Mouse (Mus musculus): ENCODE results near the gene Adpgk.
A peak's percentile ranks its signal among the peaks of the same experiment; 100 is the strongest.

Gene Adpgk

DNA sequence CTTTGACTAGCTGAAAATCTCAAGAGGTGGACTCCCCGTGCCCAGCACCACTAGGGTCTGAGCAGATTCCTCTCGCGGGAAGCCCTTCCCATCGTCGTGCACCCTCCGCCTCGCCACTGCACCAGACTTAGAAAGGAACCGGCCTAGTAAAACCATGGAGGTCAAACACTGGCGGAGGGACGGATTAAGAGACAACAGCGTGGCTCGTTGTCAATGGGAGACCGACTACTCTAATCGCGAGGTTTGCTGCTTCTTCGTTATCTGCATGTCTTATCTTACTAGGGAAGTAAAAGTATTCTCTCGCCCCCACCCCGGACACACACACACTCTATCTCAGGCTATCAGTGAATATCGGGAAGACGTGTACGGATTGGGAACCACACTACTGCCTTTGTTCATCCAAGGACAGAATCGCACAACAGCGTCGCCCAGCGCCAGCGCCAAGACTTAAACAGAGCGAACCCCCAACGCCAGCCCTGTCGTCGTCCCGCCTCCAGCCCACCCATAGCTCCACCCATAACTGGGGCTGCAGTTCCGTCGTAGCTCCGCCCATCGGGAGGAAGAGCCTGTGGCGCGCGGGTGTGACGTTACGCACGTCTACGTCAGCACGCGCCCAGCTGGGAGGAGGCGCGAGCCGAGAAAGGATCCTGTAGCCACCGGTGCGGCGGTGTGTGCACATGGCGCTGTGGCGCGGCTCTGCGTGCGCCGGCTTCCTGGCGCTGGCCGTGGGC, at the start of gene Adpgk:
Adpgk (plus strand) TSS at position 602 of the 731 bp plus-strand sequence.
- DNase-seq (ENCODE audit: extremely low spot score), result peak; percentile 99

DNA sequence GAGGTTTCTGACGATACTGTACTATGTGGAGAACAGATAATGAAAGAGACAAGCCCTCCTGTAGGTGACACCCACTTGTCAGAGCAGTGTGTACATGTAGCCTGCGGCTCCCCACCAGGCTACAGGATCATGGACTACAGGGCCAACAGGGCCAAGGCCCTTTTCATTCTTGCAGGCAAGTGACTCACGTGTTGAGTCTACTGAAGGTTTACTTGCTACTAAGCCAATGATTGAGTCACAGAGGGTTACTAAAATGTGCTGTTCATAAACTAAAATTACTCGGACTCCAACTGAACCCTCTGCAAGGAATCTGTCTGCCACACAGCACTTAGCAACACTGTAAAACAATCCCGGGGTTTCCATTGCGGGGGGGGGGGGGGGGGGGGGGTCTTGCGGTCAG, 46.2 kb upstream of the Adpgk start:
- no peak for DNase-seq (ENCODE audit: extremely low spot score)

DNA sequence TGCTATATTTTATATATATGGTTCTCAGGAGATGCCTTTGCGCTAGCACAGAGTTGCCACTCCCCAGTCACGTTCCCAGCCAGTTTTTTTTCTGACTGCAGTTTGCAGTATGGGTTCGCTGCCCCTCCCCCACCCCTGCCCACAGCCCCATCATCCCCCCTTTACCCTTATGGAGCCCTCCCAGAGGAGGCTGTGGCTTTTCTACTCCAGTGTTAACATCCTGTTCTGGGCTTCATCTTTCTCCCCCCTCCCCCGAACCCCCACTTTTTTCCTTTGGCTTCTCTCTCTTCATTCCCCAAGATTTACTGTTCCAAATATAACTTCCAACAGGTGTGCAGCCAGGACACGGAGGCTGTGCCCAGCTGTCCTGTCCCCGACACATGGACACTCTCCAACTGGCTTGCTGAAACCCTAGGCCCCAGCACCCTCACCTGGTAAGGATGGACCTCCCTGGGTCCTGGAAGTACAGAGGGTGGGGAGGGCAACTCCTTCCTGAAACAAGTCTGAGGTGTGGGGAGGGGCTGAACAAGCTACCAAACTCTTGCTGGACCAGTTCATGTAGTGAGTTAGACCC, 44.8 kb upstream of the Adpgk start:
- DNase-seq (ENCODE audit: extremely low spot score), result no peak

DNA sequence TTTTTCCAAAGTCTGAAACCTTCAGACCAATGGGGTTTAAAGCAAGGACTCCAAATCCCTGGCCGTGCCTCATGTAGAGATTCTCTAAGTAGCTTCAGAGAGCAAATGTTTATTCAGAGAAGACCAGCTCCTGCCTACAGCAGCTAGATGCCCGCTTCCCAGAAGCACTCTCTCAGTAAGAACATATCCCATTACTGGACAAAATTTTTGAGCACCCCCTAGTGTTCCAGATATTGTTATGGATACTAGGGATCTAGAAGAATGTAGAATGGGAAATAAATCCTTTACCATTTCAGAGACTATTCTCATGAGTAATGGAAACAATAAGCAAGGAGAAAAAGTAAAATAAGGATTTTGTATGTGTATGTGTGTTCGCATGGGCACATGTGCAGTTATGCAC, 42.0 kb upstream of the Adpgk start:
- DNase-seq (ENCODE audit: extremely low spot score), result no peak

DNA sequence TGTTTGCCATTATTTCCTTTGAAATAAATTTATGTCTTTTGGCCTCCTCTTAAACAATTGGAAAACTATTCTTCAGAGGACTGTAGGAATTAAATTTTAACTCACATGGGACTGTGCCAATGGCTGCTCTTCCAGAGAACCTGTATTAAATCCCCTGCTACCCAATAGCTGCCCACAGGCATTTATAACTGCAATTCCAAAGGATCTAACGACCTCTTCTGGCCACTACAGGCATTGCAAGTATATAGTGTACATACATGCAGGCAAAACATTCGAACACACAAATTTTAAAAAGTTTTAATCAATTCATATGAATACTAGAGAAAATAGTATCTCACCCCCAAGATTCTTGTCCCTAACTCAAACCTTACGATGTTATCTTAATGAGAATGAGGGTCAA, 41.1 kb upstream of the Adpgk start:
- DNase-seq (ENCODE audit: extremely low spot score), result no peak

DNA sequence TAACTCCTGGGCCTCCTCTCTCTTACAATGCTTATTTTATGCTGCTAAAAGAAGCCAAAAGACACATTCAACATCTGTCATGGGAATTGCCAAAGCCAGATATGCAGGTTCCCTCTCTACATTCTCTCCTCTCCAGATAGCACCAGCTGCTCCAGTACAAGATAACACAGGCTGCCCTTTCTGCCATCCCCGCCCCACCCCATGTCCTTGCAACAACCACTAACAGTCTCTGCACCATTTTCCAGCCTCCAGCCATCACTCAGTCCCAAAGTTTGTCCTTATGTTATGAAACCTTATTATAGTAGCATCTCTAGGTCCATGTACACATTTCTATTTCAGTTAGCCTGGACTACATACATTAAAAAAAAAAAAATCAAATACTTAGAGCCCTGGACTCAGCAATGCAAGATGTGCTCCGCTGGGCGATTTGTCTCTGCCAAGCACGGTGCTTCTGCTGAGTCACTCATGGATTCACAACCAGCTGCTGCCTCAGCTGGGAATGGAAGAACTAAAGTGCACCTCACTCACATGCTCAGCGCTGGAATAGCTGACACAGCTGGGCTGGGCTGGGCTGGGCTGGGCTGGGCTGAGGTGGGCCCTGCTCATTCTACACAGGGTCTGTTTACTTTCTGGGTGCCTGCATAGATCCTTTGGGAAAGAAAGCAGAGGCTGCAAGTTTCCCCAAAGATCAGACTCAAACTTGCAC, 36.5 kb upstream of the Adpgk start:
- DNase-seq (ENCODE audit: extremely low spot score), result no peak

DNA sequence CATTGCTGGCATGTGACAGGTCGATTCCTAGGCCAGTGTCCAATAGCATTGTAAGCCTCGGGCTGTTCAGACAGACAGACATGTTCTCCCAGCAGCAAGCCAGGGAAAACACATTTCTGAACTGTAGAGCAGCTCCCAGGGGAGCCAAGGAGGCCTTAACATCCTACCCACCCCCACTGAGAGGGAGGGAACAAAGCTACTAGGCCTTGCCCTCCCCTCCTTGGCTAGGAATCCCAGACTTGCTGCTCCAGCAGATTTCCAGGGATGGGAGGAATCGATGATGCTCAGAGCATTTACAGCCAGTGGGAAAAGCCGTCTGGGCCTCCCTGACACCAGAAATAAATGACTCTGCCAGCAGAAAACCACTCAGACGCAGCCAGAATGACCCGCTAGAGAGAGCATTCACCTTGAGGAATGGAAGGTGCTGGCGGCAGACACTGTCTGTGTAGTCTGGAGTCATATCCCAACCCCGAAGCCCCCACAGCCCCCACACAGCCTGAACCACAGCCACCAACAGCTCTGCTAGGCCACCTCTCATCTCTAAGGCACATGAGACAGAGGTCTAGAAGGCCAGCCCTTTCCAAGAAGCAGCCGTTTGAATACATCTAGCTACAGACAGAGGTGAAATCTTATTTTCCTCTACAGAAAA, 31.4 kb upstream of the Adpgk start:
- no peak for DNase-seq (ENCODE audit: extremely low spot score)

DNA sequence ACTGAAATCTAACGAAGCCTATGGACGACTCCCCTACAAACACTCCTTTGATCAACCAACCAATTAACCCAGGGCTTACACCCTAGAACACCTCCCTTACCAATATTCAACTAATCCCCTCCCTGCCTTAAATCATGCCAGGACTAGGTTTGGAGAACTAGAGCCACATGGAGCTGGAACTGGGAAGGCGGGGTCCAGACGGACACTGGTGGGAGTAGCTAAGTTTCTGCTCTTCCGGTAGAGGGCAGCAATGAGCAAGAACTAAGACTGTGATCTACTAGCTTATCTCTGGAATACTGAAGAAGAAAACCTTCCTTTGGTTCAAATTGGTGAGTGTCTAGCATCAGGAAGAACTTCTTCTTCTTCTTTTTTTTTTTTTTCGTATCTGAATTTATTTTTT, 25.0 kb upstream of the Adpgk start:
- no peak for DNase-seq (ENCODE audit: extremely low spot score)

DNA sequence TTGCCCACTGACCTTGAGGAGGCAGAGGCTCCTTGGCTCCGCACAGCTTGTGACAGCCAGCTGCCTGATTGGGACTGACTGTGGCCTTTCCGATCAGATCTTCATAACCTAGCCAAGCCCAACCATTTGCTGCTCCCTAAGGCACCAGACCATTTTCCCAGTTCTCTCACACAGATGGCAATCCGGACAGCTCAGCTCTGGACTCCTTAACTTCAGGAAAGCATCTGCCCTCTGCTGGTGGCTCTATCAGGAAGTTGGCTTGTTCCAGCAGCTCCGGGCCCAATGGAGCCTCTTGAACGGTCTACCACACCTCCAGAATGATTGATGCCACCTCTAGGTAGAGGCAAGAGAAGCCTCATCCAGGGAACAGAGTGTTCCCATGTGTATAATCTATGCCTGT, 21.6 kb upstream of the Adpgk start:
- DNase-seq (ENCODE audit: extremely low spot score), result peak; percentile 66

DNA sequence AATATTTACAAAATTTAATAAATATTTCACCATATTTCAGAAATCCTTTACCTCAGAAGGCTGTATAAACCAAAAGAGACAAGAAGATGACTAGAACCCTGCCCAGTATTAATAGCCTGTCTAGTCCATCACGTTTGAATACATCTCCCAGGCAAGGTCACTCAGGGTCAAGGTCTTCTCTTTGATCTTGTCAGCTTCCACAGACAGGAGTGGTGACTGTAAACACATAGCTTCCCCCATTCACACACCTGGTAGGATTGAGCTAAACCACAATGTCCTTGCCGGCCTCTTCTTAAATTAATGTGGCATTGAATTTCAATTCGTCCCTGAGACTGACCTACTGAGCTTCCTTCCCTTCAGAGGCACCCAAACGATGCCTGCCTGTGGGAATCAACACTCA, 20.3 kb upstream of the Adpgk start:
- DNase-seq (ENCODE audit: extremely low spot score), result no peak

DNA sequence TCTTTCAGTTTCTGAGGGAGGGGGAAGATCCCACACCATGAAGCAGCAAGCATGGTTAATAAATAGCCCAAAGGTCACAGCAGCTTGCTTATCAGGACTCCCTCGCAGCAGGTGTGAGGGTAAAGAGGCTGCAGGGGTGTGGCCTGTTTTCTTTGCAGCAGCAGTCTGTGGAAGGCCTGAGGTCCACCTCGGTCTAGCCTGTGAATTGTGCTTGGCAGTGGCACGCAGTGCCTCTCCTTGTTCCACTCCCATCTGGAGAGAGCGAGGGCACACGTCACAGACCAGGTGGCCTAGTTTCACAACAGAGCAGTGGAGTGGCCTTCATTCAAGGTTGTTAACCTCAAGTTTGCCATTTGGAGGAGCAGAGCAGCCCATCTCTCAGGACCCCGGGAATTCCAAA, 19.6 kb upstream of the Adpgk start:
- DNase-seq (ENCODE audit: extremely low spot score), result no peak

DNA sequence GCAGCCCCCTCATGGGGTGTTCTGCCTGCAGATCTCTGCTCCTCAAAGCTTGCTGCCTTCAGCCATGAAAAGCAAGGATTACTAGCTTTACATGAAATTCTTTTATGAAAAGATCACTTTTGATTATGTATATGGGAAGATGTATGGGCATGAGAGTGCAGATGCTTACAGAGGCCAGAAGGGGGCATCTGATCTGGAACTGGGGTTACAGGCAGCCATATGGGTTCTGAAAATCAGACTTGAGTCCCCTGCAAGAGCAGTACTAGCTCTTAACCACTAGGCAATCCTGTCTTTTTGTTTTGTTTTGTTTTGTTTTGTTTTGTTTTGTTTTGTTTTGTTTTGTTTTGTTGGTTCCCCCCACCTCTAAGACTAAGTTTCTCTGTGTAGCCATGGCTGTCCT, 18.2 kb upstream of the Adpgk start:
- no peak for DNase-seq (ENCODE audit: extremely low spot score)

DNA sequence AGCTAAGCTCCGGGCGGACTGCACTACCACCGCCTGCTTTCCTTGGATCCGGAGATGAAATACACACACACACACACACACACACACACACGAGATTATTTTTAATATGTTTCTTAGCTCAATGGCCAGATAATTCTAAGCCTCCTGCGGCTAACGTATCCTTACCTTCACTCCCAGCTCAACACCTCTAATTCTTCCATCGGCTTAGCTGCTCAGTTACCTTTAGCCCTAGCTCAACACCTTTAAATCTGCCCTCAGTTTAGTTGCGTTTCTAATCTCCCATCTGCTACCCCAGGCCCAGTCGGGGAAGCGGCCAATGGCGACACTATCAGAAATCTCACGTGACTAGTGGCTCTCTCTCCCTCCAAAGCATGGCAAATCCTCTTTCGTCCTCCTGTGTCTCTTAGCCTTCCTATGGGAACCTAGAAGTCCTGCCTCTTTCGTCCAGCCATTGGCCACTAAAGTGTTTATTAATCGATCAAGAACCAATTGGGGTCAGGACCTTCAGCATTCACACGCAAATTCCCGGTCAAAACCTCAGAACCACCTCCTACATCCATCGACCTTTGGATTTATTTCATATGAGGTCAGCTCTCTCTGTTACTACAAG, 16.4 kb upstream of the Adpgk start:
- DNase-seq (ENCODE audit: extremely low spot score), result no peak

DNA sequence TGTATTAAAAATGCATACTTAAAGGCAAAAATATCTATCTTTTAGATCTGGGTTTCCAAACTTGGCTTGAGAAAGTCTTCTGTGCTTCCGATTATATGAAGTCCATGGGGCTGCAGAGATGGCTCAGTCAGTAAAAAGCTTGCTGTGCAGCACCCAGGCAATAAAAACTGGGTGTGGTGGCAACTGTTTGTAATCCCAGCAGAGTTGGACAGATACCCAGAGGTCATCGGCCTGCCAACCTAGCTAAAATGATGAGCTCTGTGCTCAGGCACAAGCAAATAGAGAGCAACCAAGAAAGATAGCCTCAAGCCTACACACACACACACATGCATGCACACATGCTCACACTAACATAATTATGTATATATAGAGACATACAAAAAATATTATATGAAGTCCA, 13.2 kb upstream of the Adpgk start:
- no peak for DNase-seq (ENCODE audit: extremely low spot score)

DNA sequence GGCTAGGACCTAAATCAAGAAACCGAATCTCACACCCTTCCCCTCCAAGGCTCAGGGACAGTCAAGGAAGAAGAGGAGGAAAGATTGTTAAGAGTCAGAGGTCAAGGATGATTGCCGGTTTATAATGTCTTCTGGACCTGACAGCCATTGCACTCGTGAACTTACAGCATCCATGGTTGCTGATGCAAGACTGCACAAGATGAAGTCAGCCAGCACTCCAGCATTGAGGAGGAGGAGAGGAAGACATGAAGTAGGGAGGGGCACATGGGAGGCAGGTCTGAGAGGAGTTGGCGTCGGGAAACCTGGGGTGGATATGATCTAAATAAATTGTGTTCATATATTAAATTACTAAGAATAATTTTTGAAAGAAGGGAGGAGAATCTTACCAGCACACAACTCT, 12.7 kb upstream of the Adpgk start:
- DNase-seq (ENCODE audit: extremely low spot score), result no peak

DNA sequence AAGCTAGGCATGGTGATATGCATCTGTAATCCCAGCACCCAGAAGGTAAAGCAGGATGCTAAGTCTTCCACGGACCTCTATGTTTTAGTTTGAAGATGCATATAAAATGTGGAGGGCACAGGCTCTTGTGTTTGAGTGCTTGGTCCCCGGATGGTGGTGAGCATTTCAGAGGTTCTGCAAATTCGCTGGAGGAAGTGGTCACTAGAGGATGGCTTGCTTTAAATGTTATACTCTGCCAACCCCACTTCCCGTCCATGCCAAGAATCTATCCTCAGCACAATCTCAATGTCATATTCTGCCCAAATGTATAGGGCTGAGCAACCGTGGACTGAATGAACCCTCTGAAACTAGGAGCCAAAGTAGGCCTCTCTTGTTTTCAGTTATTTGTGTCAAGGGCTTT, 10.5 kb upstream of the Adpgk start:
- DNase-seq (ENCODE audit: extremely low spot score), result no peak

DNA sequence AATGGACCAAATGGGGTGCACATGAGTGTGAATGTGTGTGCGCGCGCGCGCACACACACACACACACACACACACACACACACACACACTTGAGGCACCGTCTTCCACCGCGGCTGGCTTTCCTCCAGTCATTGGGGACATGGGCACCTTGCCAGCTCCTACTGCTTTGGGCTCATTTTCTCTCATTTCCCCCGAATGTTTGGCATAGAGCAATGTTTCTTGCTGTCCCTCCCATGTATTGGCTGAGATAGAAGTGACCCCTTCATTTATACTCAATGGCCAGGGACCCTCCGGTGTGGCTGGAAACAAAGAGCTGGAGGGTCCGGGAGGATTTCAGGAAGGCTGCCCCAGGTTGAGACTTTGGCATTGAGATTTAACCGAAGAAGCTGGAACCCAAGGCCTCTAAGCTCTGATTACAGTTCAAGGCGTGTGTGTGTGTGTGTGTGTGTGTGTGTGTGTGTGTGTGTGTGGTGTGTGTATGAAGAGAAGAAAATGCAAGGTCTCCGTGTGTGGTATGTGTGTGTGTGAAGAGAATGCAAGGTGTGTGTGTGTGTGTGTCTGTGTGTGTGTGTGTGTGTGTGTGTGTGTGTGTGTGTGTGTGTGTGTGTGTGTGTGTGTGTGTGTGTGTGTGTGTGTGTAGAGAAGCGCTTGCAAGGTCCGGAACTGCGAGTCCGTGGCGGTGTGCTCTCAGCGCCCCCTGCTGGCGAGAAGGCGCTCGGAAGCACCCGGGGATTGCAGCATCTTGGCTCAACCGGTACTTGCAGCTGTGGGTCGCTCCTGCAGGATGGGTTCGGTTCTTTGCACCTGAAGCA, 9.3 kb upstream of the Adpgk start:
- DNase-seq (ENCODE audit: extremely low spot score), result peak; percentile 81

DNA sequence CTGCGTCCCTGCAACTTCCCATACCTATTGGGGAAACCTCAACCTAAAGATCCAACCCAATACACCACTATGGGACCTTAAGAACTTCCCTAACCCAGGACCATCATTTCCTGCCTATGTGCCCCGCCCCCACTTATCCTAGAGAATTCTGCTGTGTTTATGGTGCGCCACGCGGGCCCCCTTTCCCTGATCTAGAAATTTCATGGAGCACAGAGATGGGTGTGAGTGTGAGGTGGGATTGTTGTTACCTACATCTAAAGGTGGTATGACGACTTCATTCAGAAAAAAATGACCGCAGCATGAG, 8.7 kb upstream of the Adpgk start:
- DNase-seq (ENCODE audit: extremely low spot score), result no peak

DNA sequence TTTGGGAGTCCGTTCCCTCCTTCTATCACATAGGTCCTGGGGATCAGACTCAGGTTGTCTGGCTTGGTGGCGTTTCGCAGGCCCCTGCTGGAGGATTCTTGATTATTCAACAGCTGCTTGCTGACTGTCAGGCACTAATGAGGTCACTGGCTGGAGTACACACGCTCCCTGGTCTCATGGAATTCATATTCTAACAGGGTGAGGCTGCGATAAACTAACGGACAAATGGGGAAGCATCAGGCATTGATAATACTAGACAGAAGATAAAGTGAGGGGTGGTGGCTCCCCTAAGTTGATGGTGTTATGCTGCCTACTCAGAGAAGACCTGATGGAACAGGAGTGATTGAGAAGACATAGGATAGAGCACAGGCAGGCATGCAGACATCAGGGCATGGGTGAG, 5.7 kb upstream of the Adpgk start:
- DNase-seq (ENCODE audit: extremely low spot score), result no peak

DNA sequence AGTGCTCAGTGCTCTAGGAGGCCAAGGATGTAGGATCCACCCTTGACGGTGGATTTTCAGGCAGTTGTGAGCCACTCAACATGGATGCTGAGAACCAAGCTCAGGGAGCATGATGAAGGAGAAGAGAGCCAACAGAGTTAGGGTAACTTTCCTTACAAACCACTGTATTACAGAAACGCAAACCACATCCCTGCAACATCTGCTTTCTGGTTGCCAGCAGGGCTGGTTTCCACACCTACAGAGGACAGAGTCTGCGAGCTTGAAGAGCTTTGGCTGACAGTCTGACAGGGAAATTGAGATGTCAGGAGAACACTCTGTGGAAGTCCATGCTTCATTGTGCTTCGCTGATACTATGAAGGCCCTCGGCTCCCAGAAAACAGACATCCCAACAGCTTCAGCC, 3.3 kb upstream of the Adpgk start:
- DNase-seq (ENCODE audit: extremely low spot score), result no peak

DNA sequence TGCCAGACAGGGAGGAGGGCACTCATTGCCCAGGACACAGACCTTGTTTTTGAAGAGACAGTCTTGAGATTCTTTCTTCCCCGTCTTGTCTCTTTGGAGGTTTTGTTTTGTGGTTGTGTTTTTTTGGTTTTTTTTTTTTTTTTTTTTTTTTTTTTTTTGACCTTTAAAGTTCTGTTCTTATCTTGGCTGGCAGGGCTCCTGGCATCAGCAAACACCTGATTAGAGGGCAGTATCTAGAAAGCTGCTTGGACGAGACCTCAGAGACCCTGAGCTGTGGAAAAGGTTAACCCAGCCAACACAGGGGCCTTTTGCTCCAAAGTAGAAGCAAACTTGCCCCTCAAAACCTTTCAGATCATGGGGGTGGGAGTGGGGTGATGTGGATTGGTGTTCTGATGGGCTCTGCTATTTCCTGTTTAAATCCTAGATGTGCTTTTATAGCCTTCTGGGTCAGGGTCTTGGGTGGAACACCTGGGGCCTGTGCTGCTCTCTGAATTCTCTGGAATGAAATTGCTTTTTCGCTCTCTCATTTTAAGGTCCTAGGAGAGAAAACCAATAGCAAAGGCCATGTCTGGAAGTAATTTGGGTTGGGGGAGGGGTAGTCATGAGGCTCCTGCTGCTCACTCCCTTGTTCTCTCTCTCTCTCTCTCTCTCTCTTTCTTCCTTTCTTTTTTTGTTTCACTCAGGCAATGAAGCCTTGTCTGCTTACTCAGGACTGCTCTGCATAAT, 2.5 kb upstream of the Adpgk start:
- DNase-seq (ENCODE audit: extremely low spot score), result no peak

Data from embryo, embryonic 9.5 days (tissue).